Mouse (Mus musculus) liver, postnatal 0 days (tissue): ENCODE data around the gene Marveld1. TPM values are rescaled to one million over a fixed set of nuclear protein-coding genes. Genes with fewer than 3 reads are reported as not detected.
A peak's percentile ranks its signal among the peaks of the same experiment; 100 is the strongest.

Source experiments
- ATAC-seq: fragments of 200-750 bp; cut with Nextera tagmentation; 2 replicates; pipeline ENCODE4 v1.8.0; 2017; ENCODE audit warnings: mild to moderate bottlenecking, moderate library complexity
- DNase-seq: peaks from one replicate; pipeline ENCODE4 v3.0.0-alpha.2; 2016
- H3K27ac ChIP-seq: fragments of 300-500 bp; sonication (generic); 2 replicates; pipeline ENCODE4 v1.5.1; 2014; ENCODE audit warnings: antibody characterized with exemption, moderate library complexity, mild to moderate bottlenecking, low read depth
- H3K27me3 ChIP-seq: fragments of 300-500 bp; sonication (generic); 2 replicates; pipeline ENCODE4 v1.6.1; 2014; ENCODE audit warnings: low read length, control low read depth, mixed read lengths; ENCODE audit not compliant: insufficient read depth
- H3K36me3 ChIP-seq: fragments of 300-500 bp; sonication (generic); replicated peaks from 2 replicates; pipeline ENCODE4 v1.6.1; 2014; ENCODE audit warnings: mild to moderate bottlenecking, control low read depth, low read length, moderate library complexity, mixed read lengths; ENCODE audit not compliant: insufficient read depth
- H3K4me1 ChIP-seq: fragments of 300-500 bp; sonication (generic); 2 replicates; pipeline ENCODE4 v1.6.1; 2014; ENCODE audit warnings: antibody characterized with exemption, mild to moderate bottlenecking, control low read depth; ENCODE audit not compliant: insufficient read depth
- H3K4me2 ChIP-seq: fragments of 300-500 bp; sonication (generic); 2 replicates; pipeline ENCODE4 v1.6.1; 2014; ENCODE audit warnings: low read depth, mild to moderate bottlenecking, low read length, moderate library complexity, mixed read lengths
- H3K4me3 ChIP-seq: fragments of 300-500 bp; sonication (generic); 2 replicates; pipeline ENCODE4 v1.5.1; 2014; ENCODE audit warnings: low read depth, low read length
- H3K9ac ChIP-seq: fragments of 300-500 bp; sonication (generic); replicated peaks from 2 replicates; pipeline ENCODE4 v1.6.1; 2014; ENCODE audit warnings: mild to moderate bottlenecking, moderate library complexity
- H3K9me3 ChIP-seq: fragments of 300-500 bp; sonication (generic); 2 replicates; pipeline ENCODE4 v1.6.1; 2016; ENCODE audit warnings: mild to moderate bottlenecking, control low read depth, low read length, mixed read lengths
- CTCF ChIP-seq: sonication (generic); IDR thresholded peaks from 2 replicates; pipeline ENCODE4 v1.5.1; 2016; ENCODE audit warnings: antibody characterized with exemption, low read depth
- EP300 ChIP-seq: IDR thresholded peaks from 2 replicates; pipeline ENCODE4 v1.6.1; 2016; ENCODE audit warnings: antibody characterized with exemption, low read depth, mild to moderate bottlenecking
- WGBS: fragments of 180-500 bp; shearing (Covaris S2); extraction: QIAGEN DNeasy Blood & Tissue Kit; methylation state at CpG from one replicate; pipeline ENCODE4 v1.1.7; 2014; ENCODE audit not compliant: insufficient replicate concordance; 5-methylcytosine and 5-hydroxymethylcytosine counted together
- polyA plus RNA-seq: library from polyadenylated mRNA; unstranded; fragments of >200 nt; fragmentation: Nextera tagmentation; extraction: Ambion mirVana; gene quantifications from 2 replicates; pipeline ENCODE4 v1.2.1, GENCODE M21; 2015

Gene Marveld1
- polyA plus RNA-seq, 1 experiment from 2014 or later = 4.7 TPM

DNA sequence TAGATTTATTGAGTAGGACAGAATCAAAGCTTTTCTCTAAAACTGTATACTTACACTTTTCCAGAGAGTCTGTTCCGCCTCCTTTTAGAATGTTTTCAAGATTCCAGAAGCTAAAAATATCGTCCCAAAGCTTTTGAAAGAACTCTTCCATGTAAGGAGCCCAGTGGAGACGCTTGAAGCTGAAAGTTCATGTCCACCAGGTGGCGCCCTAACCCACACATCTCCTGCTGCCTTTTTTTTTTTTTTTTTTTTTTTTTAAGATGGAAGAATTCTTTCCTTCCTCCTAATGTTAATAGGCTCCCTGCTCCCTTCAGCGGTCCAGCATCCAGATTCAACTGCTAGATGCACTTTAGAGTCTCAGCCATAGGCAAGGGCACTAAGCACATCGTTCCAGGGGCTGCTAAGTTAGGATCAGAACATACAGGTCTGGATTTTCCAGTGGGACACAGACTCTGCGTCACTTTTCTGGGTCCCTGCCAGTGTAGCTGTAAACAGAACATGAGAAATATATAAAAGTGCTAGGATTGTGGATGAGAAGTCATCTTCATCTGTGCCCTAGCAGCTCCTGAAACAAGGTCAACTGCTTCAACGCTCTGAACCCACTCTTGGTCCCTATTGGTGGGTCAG lies 2.5 kb upstream of the Marveld1 start:
- 27% methylated on average over 8 of the region's 8 CpGs for WGBS
- peaks cover 13% of the 10 kb centered on the region for H3K27me3 ChIP-seq
- ATAC-seq = no peak
- H3K9ac ChIP-seq = no peak overlapping the region
- no peak overlapping the region for H3K4me3 ChIP-seq
- peak; percentile 87 for DNase-seq
- no peak overlapping the region for H3K27ac ChIP-seq
- peak; percentile 80 for TF ChIP-seq CTCF
- TF ChIP-seq EP300 = no peak
- peaks cover 31% of the 10 kb centered on the region for H3K4me1 ChIP-seq
- H3K9me3 ChIP-seq = no peaks in the 10 kb centered on the region
- no peak overlapping the region for H3K4me2 ChIP-seq
- H3K36me3 ChIP-seq = no peaks in the 10 kb centered on the region

DNA sequence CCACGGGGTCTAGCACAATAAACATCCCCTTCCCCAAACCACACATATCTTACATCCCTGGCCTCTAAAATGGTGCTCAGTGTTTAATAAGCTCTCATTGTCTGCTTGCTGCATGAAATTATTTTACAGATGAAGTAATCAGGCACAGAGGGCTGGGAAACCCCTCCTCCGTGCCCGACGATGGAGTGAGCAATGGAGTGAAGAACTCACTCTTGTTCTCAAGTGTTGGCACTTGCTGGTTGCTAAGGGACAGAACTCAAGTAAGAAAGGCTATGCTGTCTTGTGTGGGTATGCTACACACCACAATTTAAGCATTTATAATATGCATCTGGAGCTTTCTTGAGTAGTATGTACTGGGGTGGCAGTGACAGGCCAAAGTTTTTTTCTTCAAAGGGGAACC lies 2.0 kb upstream of the Marveld1 start:
- no peak overlapping the region for H3K27ac ChIP-seq
- peaks cover 13% of the 10 kb centered on the region for H3K27me3 ChIP-seq

DNA sequence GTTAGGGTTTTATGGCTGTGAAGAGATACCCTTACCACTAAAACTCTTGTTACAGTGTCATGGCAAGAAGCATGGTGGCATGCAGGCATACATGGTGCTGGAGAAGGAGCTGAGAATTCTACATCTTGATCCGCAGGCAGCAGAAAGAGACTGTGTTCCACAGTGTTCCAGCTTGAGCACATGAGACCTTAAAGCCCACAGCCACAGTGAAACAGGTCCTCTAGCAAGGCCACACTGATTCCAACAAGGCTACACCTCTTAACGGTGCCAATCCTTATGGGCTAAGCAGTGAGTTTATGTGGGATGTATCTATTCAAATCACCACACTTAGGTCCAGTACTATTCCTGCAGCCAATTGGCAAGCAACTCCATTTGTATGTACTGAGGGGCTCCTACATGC lies 1.5 kb upstream of the Marveld1 start:
- Histone ChIP-seq H3K9ac (no peak overlapping the region), H3K4me1 (peaks cover 38% of the 10 kb centered on the region), H3K9me3 (no peaks in the 10 kb centered on the region), H3K4me2 (no peak overlapping the region), H3K4me3 (no peak overlapping the region), H3K36me3 (no peaks in the 10 kb centered on the region), H3K27me3 (peaks cover 13% of the 10 kb centered on the region), H3K27ac (peak overlapping the region; percentile 92; the same call in 1 of the 2 replicates)
- no peak for ATAC-seq
- DNase-seq = no peak
- 91% methylated on average over 2 of the region's 2 CpGs for WGBS
- no peak for TF ChIP-seq CTCF
- no peak for TF ChIP-seq EP300

More for the DNA sequence above, 2.0 kb upstream of the Marveld1 start:
- no peak for DNase-seq
- H3K4me1 ChIP-seq = peaks cover 36% of the 10 kb centered on the region
- WGBS = 53% methylated on average over 4 of the region's 4 CpGs
- ATAC-seq = no peak
- no peak overlapping the region for H3K4me2 ChIP-seq
- H3K36me3 ChIP-seq = no peaks in the 10 kb centered on the region
- H3K4me3 ChIP-seq = no peak overlapping the region
- TF ChIP-seq CTCF (no peak), EP300 (no peak)
- H3K9me3 ChIP-seq = no peaks in the 10 kb centered on the region
- no peak overlapping the region for H3K9ac ChIP-seq

DNA sequence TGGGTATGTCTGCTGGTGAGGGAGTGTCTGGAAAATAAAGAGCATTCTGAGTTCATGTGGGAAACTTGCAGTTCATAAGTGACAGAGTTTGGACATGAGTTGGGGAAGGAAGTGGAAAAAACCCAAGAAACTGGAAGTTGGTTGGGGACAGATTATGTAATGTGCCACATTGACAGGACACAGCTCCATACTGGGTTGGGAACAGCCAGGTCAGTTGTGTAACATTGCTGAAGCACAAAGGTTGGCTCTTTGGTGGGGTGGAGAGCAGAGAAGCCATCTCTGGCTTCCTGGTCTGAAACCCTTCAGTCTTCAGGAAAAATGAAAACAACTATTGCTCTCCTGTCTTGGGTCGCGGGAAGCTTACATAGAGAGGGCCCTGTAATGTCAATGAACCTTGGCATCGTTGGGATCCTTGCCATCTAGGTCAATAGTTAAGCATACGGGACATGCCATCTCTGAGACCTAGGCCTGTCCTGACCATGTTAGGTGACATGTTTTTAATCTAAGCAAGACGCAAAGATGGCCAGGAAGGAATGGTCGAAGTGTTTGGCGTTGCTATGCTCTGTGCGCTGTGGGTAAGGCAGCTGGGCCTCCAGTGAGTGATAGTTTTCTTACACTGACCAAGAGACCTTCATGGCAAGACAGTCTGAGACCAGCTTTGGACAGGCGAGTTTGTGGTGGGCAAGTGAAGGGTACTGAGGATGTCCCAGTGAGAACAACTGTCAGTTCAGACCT lies 757 bp upstream of the Marveld1 start:
- Histone ChIP-seq H3K27ac (peak overlapping the region; percentile 92), H3K27me3 (peaks cover 13% of the 10 kb centered on the region), H3K36me3 (0 out of 2 replicates have a peak, but pooled peaks cover 3% of the 10 kb centered on the region), H3K4me3 (no peak overlapping the region), H3K4me2 (no peak overlapping the region), H3K9me3 (no peaks in the 10 kb centered on the region), H3K9ac (no peak overlapping the region; the same call in 1 of the 2 replicates), H3K4me1 (peaks cover 38% of the 10 kb centered on the region)
- 75% methylated on average over 9 of the region's 9 CpGs for WGBS
- DNase-seq = no peak
- TF ChIP-seq EP300 (no peak; the same call in 1 of the 2 replicates), CTCF (no peak)
- peak; percentile 72 for ATAC-seq

DNA sequence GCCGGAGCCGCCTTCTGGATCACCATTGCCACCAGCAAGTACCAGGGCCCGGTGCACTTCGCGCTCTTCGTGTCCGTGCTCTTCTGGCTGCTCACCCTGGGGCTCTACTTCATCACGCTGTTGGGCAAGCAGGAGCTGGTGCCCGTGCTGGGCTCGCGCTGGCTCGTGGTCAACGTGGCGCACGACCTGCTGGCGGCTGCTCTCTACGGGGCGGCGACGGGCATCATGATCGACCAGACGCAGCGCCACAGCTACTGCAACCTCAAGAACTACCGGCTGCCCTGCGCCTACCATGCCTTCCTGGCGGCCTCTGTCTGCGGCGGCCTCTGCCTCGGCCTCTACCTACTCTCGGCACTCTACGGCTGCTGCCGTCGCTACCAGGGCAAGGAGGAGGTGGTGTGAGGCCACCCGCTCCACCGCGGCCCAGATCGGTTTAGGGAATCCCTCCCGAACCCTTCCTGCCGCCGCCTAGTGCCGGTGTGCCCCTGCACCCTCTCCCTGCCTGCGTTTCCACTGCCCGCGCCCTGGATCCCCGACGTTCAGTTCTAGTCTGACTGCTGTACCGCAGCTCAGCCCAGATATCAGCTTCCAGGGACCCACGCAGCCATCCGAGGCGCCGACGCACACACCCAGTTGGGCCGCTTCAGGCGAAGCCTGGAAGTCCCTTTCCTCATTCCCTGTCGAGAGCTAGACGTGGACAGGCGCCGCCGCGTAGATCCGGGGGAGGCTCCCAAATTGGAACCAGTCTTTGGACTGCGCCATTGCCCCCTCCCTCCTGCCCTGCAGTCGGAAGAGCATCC lies 769 bp downstream of the Marveld1 start:
- peak overlapping the region; percentile 63 for H3K4me3 ChIP-seq
- H3K27ac ChIP-seq = peak overlapping the region; percentile 92
- H3K36me3 ChIP-seq = 0 out of 2 replicates have a peak, but pooled peaks cover 3% of the 10 kb centered on the region
- peaks cover 38% of the 10 kb centered on the region for H3K4me1 ChIP-seq
- H3K4me2 ChIP-seq = peak overlapping the region; percentile 86
- TF ChIP-seq EP300 (no peak), CTCF (0 out of 2 replicates have a peak, but pooled peaks have one; percentile 1)
- ATAC-seq = peak; percentile 63
- peak overlapping the region; percentile 79 for H3K9ac ChIP-seq
- peak; percentile 67 for DNase-seq
- H3K27me3 ChIP-seq = peaks cover 13% of the 10 kb centered on the region
- H3K9me3 ChIP-seq = no peaks in the 10 kb centered on the region
- WGBS = 2% methylated on average over 62 of the region's 63 CpGs

DNA sequence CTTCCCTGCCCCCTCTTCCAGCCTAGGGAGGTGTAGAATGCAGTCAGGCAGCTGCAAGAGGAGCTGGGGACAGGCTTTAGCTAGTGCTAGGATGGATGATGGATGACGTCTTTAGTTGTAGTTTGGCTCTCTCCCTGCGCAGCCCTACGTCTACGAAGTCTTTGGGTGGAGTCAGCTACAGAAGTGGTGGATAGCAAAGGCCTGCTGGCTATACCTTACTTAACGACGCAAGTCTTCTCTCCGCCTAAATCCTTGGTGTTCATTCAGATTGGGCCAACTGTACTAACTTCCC lies 1.3 kb downstream of the Marveld1 start:
- WGBS = 38% methylated on average over 7 of the region's 7 CpGs
- DNase-seq (no peak), ATAC-seq (no peak)
- Histone ChIP-seq H3K9me3 (no peaks in the 10 kb centered on the region), H3K4me3 (peak overlapping the region; percentile 63), H3K27me3 (peaks cover 13% of the 10 kb centered on the region), H3K27ac (peak overlapping the region; percentile 92), H3K4me1 (peaks cover 38% of the 10 kb centered on the region), H3K9ac (peak overlapping the region; percentile 79), H3K4me2 (peak overlapping the region; percentile 86), H3K36me3 (0 out of 2 replicates have a peak, but pooled peaks cover 3% of the 10 kb centered on the region)
- TF ChIP-seq CTCF = no peak
- no peak for TF ChIP-seq EP300
